Mouse (Mus musculus): ENCODE data around the gene Rnf130.

Rnf130 gene

GRCm38 (mm10) chr11:50044454-50044853 lies 19.3 kb downstream of the Rnf130 start:
- no peak for TF ChIP-seq CTCF (conservative IDR thresholded peaks at IDR 0.05; ENCODE audit: low read length)
- TF ChIP-seq POU5F1 (IDR thresholded peaks at IDR 0.05; ENCODE audit: borderline replicate concordance, low read length), result no peak
- TF ChIP-seq NANOG (IDR thresholded peaks at IDR 0.05; ENCODE audit: borderline replicate concordance, low read length), result no peak
- no peaks in the 10 kb centered on the region for H3K4me1 ChIP-seq (replicated peaks; ENCODE audit: low read depth, low read length)
- no peak overlapping the region for H3K4me3 ChIP-seq (replicated peaks; ENCODE audit: low read length)
- no peaks in the 10 kb centered on the region for H3K9me3 ChIP-seq (ENCODE audit: low read length)
- no peaks in the 10 kb centered on the region for H3K27me3 ChIP-seq (ENCODE audit: insufficient read depth, low read length)
- no peaks in the 10 kb centered on the region for H3K36me3 ChIP-seq (ENCODE audit: insufficient read depth, low read length)

- Histone ChIP-seq H3K9me3 (ENCODE audit: low read length) (no peaks in the 10 kb centered on the region), H3K36me3 (ENCODE audit: insufficient read depth, low read length) (no peaks in the 10 kb centered on the region), H3K27me3 (ENCODE audit: insufficient read depth, low read length) (no peaks in the 10 kb centered on the region), H3K4me3 (replicated peaks; ENCODE audit: low read length) (no peak overlapping the region), H3K4me1 (replicated peaks; ENCODE audit: low read depth, low read length) (no peaks in the 10 kb centered on the region)
- TF ChIP-seq POU5F1 (IDR thresholded peaks at IDR 0.05; ENCODE audit: borderline replicate concordance, low read length) (no peak), NANOG (IDR thresholded peaks at IDR 0.05; ENCODE audit: borderline replicate concordance, low read length) (no peak), CTCF (conservative IDR thresholded peaks at IDR 0.05; ENCODE audit: low read length) (no peak)
Measured at GRCm38 (mm10) chr11:50047610-50048009, 22.5 kb downstream of the Rnf130 start.

- TF ChIP-seq CTCF (conservative IDR thresholded peaks at IDR 0.05; ENCODE audit: low read length) (no peak), NANOG (IDR thresholded peaks at IDR 0.05; ENCODE audit: borderline replicate concordance, low read length) (no peak)
- Histone ChIP-seq H3K4me3 (replicated peaks; ENCODE audit: low read length) (no peak overlapping the region), H3K27me3 (ENCODE audit: insufficient read depth, low read length) (no peaks in the 10 kb centered on the region)
Measured at GRCm38 (mm10) chr11:50048115-50048514, 23.0 kb downstream of the Rnf130 start.

GRCm38 (mm10) chr11:50050392-50050791 lies 25.2 kb downstream of the Rnf130 start:
- H3K27me3 ChIP-seq (ENCODE audit: insufficient read depth, low read length), result no peaks in the 10 kb centered on the region
- H3K4me1 ChIP-seq (replicated peaks; ENCODE audit: low read depth, low read length), result no peaks in the 10 kb centered on the region
- no peak overlapping the region for H3K4me3 ChIP-seq (replicated peaks; ENCODE audit: low read length)
- no peak for TF ChIP-seq POU5F1 (IDR thresholded peaks at IDR 0.05; ENCODE audit: borderline replicate concordance, low read length)
- TF ChIP-seq CTCF (conservative IDR thresholded peaks at IDR 0.05; ENCODE audit: low read length), result no peak
- TF ChIP-seq NANOG (IDR thresholded peaks at IDR 0.05; ENCODE audit: borderline replicate concordance, low read length), result no peak
- no peaks in the 10 kb centered on the region for H3K36me3 ChIP-seq (ENCODE audit: insufficient read depth, low read length)
- no peaks in the 10 kb centered on the region for H3K9me3 ChIP-seq (ENCODE audit: low read length)

More at GRCm38 (mm10) chr11:50048115-50048514, 23.0 kb downstream of the Rnf130 start:
- no peaks in the 10 kb centered on the region for H3K4me1 ChIP-seq (replicated peaks; ENCODE audit: low read depth, low read length)
- no peaks in the 10 kb centered on the region for H3K9me3 ChIP-seq (ENCODE audit: low read length)
- H3K36me3 ChIP-seq (ENCODE audit: insufficient read depth, low read length), result no peaks in the 10 kb centered on the region

GRCm38 (mm10) chr11:50057713-50058112 lies 32.6 kb downstream of the Rnf130 start:
- Histone ChIP-seq H3K36me3 (ENCODE audit: insufficient read depth, low read length) (no peaks in the 10 kb centered on the region), H3K4me1 (replicated peaks; ENCODE audit: low read depth, low read length) (no peaks in the 10 kb centered on the region), H3K9me3 (ENCODE audit: low read length) (peaks cover 8% of the 10 kb centered on the region), H3K27me3 (ENCODE audit: insufficient read depth, low read length) (no peaks in the 10 kb centered on the region), H3K4me3 (replicated peaks; ENCODE audit: low read length) (no peak overlapping the region)
- no peak for TF ChIP-seq NANOG (IDR thresholded peaks at IDR 0.05; ENCODE audit: borderline replicate concordance, low read length)

- no peak overlapping the region for H3K4me3 ChIP-seq (replicated peaks; ENCODE audit: low read length)
- TF ChIP-seq NANOG (IDR thresholded peaks at IDR 0.05; ENCODE audit: borderline replicate concordance, low read length) (no peak), CTCF (conservative IDR thresholded peaks at IDR 0.05; ENCODE audit: low read length) (no peak), POU5F1 (IDR thresholded peaks at IDR 0.05; ENCODE audit: borderline replicate concordance, low read length) (no peak)
- H3K36me3 ChIP-seq (ENCODE audit: insufficient read depth, low read length), result no peaks in the 10 kb centered on the region
- no peaks in the 10 kb centered on the region for H3K4me1 ChIP-seq (replicated peaks; ENCODE audit: low read depth, low read length)
- H3K27me3 ChIP-seq (ENCODE audit: insufficient read depth, low read length), result no peaks in the 10 kb centered on the region
- peaks cover 8% of the 10 kb centered on the region for H3K9me3 ChIP-seq (ENCODE audit: low read length)
Measured at GRCm38 (mm10) chr11:50058277-50058676, 33.1 kb downstream of the Rnf130 start.

GRCm38 (mm10) chr11:50059045-50059444 lies 33.9 kb downstream of the Rnf130 start:
- TF ChIP-seq CTCF (conservative IDR thresholded peaks at IDR 0.05; ENCODE audit: low read length) (no peak), POU5F1 (IDR thresholded peaks at IDR 0.05; ENCODE audit: borderline replicate concordance, low read length) (no peak), NANOG (IDR thresholded peaks at IDR 0.05; ENCODE audit: borderline replicate concordance, low read length) (no peak)
- H3K9me3 ChIP-seq (ENCODE audit: low read length), result peaks cover 8% of the 10 kb centered on the region

GRCm38 (mm10) chr11:50062116-50062515 lies 37.0 kb downstream of the Rnf130 start:
- peaks cover 8% of the 10 kb centered on the region for H3K9me3 ChIP-seq (ENCODE audit: low read length)
- no peak overlapping the region for H3K4me3 ChIP-seq (replicated peaks; ENCODE audit: low read length)
- H3K4me1 ChIP-seq (replicated peaks; ENCODE audit: low read depth, low read length), result no peaks in the 10 kb centered on the region
- no peaks in the 10 kb centered on the region for H3K27me3 ChIP-seq (ENCODE audit: insufficient read depth, low read length)
- H3K36me3 ChIP-seq (ENCODE audit: insufficient read depth, low read length), result no peaks in the 10 kb centered on the region
- TF ChIP-seq CTCF (conservative IDR thresholded peaks at IDR 0.05; ENCODE audit: low read length), result no peak

More at GRCm38 (mm10) chr11:50059045-50059444, 33.9 kb downstream of the Rnf130 start:
- Histone ChIP-seq H3K4me1 (replicated peaks; ENCODE audit: low read depth, low read length) (no peaks in the 10 kb centered on the region), H3K27me3 (ENCODE audit: insufficient read depth, low read length) (no peaks in the 10 kb centered on the region), H3K4me3 (replicated peaks; ENCODE audit: low read length) (no peak overlapping the region), H3K36me3 (ENCODE audit: insufficient read depth, low read length) (no peaks in the 10 kb centered on the region)

GRCm38 (mm10) chr11:50066088-50066487 lies 40.9 kb downstream of the Rnf130 start:
- Histone ChIP-seq H3K4me1 (replicated peaks; ENCODE audit: low read depth, low read length) (no peaks in the 10 kb centered on the region), H3K9me3 (ENCODE audit: low read length) (no peaks in the 10 kb centered on the region), H3K4me3 (replicated peaks; ENCODE audit: low read length) (no peak overlapping the region), H3K27me3 (ENCODE audit: insufficient read depth, low read length) (no peaks in the 10 kb centered on the region), H3K36me3 (ENCODE audit: insufficient read depth, low read length) (no peaks in the 10 kb centered on the region)
- TF ChIP-seq CTCF (conservative IDR thresholded peaks at IDR 0.05; ENCODE audit: low read length) (no peak), POU5F1 (IDR thresholded peaks at IDR 0.05; ENCODE audit: borderline replicate concordance, low read length) (no peak), NANOG (IDR thresholded peaks at IDR 0.05; ENCODE audit: borderline replicate concordance, low read length) (no peak)
